Mouse (Mus musculus): ENCODE data around the gene Slfn8. TPM values are rescaled to one million over a fixed set of nuclear protein-coding genes. Genes with fewer than 3 reads are reported as not detected.
A peak's percentile ranks its signal among the peaks of the same experiment; 100 is the strongest.
"Not testable (repeated sequence)": the region's sequence is repeated elsewhere in the genome, so short reads cannot be mapped to it uniquely, and the experiment has no call there.

Slfn8 gene
- 8.5 and 8.9 TPM in 2 replicates for total RNA-seq (2014; fragmentation: Nextera tagmentation)
- 7.6 and 10.2 TPM in 2 replicates for total RNA-seq (2017)

DNA sequence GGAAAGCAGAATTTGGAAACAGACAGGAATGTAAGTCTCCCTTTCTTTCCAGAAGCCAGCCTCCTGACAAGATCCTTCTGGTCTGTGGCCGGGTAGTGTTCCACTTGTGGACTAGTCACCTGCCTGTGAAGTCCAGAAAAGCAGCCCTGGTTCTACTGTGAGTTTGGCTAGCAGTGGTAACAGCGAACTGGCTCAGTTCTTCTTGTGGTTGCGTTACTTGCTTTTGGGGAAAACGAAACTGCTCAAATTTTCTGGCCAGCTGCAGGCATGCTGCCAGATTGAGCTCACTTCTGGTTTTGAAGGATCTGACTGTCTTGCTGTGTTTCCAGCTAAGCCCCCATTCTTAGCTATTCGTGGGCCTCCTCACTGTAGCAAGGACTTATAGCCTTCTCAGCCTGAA is at the start of gene Slfn8:
Slfn8 (minus strand) TSS at position 190 of the 400 bp plus-strand sequence.
- ATAC-seq (replicated peaks; ENCODE audit: poor library complexity, severe bottlenecking) = peak; percentile 83

DNA sequence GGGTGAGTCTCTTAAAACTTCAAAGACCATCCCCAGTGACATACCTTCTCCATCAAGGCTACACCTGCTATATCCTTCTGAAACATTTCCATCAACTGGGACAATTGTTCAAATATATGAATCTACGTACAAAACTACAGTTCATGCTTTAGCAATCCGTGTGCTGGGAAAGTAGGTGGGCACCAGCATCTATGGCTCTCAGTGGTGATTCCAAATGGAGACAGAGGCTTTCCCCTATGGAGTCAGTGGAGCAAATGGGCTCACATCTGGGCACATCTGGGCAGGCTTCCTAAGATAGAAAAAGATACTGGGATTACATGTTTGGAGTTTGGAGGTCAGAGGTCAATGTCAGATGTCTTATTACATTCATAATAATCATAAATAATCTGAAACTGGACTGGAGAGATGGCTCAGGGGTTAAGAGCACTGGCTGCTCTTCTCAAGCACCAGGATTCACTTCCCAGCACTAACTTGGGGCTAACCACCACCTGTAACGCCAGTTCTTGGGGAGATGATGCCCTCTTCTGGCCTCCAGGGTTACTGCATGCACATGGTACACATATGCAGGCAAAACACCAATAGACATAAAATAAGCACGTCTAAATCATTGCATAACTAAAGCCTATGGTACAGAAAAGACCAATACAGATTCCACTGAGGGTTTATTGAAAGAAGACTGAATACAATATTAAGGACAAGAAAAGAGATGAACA is 47.5 kb upstream of the Slfn8 start:
- ATAC-seq (replicated peaks; ENCODE audit: poor library complexity, severe bottlenecking) = no peak

DNA sequence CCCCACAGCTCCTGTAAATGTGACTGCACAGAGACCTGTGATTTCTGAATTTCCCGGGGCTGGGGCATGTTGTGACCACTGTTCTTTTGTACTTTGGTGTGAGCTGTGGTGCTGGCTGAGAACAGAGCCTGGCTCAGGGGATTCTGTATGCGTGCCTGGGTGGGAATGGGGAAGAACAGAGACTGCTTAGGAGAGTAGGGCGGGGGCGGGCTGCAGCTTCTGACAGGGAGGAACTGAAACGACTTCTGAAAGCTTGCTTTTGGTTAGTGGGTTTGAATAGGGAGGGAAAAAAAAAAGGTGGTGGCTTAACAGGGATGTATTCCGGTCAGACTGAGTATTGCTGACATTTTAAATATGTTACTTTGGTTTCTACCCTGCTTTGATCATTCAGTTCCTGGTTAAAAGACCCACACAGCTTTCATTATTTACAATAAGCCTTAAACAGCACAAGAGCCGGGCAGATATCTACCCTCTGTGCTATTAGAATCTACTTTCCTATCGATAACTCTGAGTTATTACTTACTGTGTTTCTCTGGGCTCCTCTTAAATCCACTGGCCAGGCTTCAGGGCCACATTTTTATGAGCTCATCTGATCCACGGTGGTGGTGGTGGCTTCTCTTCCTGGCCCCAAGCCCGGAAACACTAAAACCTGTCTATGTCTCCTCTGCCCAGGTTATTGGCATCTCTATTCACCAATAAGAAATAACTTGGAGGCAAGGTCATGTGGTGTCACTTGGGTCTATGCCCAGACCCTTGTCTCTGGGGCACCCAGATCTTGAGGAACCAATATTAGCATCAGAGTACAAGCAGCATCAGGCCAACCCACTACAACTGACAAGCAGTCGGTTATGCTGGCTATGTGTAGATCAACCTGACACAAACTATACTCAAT is 46.3 kb upstream of the Slfn8 start:
- peak; percentile 61 for ATAC-seq (replicated peaks; ENCODE audit: poor library complexity, severe bottlenecking)

DNA sequence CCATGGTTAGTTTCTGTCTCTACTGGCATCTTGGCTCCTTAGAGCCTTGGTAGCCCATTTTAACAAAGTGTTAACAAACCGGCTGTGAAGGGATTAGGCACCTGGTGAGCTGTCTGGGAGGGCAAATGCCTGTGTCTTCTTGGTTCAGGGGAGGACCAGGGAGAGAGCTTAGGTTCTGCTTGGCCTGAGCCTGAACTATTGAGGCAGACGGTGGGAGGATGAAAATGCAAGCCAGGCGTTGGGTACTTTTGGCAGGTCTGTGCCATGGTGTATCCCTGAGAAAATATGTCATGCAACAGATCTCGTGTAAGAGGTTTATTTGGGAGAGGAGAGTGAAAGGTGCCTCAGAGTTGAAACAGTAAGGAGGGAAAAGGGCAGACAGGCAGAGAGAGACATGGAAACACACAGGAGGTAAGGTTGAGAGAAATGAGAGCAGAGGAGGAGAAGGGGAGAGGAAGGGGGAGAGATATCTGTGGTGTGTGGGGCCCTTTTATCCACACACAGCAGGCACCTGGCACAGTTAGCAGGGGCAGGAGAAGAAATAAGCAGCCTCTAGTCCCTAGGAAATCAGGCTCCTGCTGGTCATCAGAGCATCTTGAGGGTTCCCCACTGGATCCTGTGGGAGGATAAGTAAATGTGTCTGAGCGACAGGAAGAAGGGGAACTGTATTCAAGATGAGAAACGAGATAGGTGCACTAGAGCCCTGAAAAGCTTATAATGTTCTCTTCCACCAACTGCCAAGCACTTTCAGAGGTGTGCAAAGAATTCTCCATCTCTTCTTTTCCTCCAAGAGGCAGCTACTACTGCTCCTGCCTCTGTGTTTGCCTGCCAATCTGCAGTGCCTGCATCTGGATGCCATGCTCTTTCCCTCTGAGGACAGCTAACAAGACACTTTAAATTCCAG is 45.1 kb upstream of the Slfn8 start:
- ATAC-seq (replicated peaks; ENCODE audit: poor library complexity, severe bottlenecking) = no peak

DNA sequence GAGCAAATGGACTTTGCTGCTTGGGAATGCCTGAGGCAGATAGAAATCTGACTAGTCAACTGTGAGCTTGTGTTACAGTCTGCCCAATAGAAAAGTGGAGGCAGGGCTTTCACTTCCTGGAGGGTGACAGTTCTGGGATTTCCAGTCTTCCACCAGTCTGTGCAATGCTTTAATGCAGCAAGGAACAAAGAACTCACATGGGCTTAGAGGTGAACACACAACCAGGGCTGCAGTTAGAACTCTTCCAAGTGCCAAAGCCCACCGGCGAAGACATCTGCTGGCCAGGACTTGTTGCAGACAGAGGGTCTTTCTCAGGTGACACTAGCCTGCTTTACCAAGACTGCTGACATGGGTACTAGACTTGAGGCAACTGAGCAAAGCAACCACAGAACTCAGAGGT is 44.3 kb upstream of the Slfn8 start, which contains the start of gene Slfn2:
Slfn2 (plus strand) TSS at position 167 of the 400 bp plus-strand sequence.
- peak; percentile 16; the same call in 1 of the 2 replicates for ATAC-seq (replicated peaks; ENCODE audit: poor library complexity, severe bottlenecking)

DNA sequence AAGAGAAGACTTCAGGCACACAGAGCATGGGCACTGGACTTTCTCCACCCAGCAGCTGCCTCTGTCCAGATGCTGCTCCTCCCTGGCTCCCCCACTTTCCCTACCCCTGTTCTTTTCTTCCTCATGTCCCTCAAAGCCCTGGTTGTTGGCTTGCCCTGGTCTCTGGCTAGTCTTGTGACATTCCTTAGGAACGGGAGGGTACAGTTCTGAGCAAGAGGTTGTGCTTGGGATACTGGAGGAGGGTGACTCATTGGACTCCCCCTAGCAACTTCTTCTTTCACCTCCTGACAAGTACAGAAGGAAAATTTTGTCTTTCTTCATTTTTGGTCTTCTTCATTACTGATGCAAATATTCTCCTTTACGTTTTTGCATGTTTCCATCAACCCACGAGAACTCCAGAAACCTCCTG is 43.3 kb upstream of the Slfn8 start:
- ATAC-seq (replicated peaks; ENCODE audit: poor library complexity, severe bottlenecking) = peak; percentile 62

DNA sequence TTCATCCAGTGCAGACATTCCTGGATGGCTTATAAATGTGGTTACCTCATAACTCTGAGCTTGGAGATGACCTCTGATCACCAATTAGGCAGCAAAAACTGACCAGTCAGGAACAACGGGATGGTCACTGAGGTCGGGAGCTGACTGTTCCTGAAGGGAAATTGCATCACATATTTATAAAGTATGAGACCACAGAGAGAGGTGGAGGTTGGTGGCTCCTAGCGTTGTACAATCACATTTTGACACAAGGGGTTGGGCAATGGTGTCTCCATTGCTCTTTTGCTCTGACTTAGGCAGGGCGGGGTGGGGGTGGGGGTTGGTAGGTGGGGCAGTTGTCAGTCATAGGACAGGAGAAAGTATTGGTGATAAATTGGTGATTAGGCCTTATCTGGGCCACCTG is 42.5 kb upstream of the Slfn8 start:
- peak; percentile 62 for ATAC-seq (replicated peaks; ENCODE audit: poor library complexity, severe bottlenecking)

DNA sequence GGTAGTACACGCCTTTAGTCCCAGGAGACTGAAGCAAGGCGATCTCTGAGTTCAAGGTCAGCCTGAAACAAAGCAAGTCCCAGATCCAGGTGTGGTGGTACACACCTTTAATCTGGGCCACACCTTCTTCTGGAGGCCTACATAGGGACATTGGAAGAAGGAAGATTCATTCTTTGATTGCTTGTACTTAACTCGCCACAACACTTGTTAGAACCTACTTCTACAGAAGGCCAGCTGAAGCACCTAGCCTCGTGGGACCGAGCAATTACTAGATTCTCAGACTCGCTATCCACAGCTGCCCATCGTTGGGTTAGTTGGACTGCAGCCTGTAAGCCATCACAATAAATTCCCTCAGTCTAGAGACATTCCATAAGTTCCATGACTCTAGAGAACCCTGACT is 41.2 kb upstream of the Slfn8 start:
- no peak for ATAC-seq (replicated peaks; ENCODE audit: poor library complexity, severe bottlenecking)

DNA sequence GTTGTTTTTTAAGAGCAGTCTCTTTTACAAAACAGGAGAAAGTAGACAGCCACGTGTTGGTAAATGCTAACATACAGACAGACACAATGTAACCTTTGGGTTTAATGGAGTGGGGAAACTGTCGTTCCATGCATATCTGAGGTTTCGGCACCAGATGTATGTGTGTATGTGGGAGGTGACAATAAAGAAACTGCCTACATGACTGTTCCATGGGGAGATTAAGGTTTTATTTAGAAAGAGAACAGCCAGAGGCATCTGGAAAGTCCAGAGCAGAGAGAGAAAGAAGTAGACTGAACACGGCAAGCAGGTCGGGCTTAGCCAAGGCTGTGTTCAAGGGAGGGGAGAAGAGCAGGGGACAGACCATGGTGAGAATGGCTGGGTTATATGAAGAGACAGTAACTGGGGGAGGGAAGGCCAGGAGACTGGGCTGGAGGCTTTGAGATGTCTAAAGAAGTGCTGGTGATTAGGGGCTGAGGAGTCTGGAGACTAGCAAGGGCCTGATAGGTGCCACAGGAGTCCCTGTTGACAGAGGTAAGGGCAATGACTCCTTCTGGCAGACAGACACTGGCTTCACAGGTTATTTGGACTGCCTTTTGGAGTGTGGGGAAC is 39.9 kb upstream of the Slfn8 start:
- no peak for ATAC-seq (replicated peaks; ENCODE audit: poor library complexity, severe bottlenecking)

DNA sequence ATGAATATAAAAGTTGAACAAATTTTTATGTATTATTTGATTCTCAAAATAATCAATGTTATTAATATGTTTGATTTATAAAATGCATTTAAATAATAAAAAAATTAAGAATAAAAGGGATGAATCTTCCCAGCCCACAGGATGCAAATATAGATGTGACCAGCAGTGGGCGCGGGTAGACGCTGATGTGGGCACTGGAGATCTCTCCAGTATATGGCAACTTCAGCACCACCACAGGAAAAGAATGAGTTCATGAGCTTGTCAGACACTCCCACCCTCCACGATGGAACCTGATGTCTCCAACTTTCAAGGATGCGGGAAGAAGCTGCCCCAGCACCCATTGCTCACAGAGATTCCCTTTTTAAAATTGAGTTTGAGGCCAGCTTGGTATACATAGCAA is 37.3 kb upstream of the Slfn8 start:
- ATAC-seq (replicated peaks; ENCODE audit: poor library complexity, severe bottlenecking) = peak; percentile 90

DNA sequence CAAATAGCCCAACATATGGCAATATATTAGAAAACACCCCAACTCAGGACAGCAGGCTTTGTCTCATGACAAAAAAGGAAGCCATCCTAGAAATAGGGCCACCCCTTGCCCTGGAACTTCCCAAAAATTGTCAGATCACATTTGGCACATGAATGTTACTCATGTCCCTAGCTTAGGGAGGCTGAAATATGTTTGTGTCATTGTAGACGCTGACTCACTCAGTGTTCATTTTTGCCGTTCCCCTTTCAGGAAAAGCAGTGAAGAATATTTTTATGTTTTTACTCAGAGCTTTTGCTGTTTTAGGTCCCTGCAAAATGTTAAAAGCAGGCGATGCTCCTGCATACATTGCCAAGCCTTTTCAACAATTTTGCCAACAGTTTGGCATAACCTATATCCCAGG is 25.0 kb upstream of the Slfn8 start:
- ATAC-seq (replicated peaks; ENCODE audit: poor library complexity, severe bottlenecking) = 0 out of 2 replicates have a peak, but pooled peaks have one; percentile 25

DNA sequence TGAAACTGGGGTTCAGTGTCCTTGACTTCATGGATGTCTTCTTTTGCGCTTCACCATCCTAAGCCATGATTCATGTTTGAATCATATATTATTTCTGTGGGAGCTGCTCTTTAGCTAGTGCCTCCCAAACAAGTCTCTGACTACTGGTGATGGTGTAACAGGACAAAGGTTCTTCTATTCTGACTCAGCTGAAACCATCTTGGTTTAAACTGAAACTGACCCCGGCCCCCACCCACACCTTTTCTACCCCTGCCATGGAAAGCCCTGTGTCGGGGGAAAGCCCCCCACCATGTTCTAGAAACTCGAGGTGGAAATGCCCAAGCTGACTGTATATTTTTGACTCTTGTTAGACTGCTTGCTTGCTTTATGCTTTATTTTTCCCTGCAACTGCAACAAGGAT is 23.3 kb upstream of the Slfn8 start:
- ATAC-seq (replicated peaks; ENCODE audit: poor library complexity, severe bottlenecking) = no peak

DNA sequence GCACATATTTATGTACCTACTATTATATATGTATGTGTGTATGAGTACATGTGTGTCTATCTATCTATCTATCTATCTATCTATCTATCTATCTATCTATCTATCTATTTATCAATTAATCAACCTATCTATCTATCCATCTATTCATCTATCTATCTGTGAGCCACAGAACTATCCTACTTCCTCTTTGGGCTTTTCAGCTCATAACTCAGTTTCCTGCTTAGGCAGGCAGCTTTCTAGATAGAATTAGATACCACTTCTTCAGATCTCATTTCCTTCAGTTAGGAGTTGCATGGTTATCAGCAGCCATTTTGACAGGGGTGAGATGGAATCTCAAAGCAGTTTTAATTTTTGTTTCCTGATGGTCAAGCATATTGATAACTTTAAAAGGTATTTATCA is 20.4 kb upstream of the Slfn8 start:
- no peak for ATAC-seq (replicated peaks; ENCODE audit: poor library complexity, severe bottlenecking)

DNA sequence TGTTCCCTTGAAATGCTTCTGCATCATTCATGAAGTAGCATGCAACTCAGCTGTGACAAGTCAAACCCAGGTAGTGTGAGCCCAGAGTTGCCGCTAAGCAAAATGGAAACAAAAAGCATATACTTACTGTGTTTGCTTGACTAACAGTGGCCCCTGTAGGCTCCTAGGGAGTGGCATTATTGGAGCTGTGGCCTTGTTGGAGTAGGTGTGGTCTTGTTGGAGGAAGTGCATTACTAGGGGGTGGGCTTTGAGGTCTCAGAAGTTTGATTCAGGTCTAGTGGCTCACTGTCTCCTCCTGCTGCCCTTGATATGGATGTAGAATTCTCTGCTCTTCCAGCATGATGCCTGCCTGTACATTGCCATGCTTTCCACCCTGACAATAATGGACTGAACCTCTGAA is 19.7 kb upstream of the Slfn8 start:
- peak; percentile 89 for ATAC-seq (replicated peaks; ENCODE audit: poor library complexity, severe bottlenecking)

DNA sequence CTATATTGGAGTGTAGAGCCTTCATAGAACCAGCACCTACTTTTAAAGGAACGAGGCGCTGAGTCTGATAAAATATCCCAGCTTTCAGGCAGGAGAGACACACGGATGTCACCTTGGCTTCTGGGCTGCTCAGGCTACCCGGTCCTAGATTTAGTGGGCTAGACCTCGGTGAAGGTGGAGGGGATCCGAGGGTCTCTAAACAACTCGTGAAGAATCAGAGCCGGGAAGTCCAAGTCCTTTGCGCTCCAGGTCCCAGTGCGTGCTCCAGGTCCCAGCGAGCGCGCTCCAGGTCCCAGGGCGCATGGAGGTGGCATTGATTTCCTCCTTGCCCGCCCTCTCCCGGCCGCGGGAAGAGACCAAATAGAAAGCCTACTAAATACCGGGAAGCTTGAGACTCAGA is 19.2 kb upstream of the Slfn8 start:
- peak; percentile 35 for ATAC-seq (replicated peaks; ENCODE audit: poor library complexity, severe bottlenecking)

DNA sequence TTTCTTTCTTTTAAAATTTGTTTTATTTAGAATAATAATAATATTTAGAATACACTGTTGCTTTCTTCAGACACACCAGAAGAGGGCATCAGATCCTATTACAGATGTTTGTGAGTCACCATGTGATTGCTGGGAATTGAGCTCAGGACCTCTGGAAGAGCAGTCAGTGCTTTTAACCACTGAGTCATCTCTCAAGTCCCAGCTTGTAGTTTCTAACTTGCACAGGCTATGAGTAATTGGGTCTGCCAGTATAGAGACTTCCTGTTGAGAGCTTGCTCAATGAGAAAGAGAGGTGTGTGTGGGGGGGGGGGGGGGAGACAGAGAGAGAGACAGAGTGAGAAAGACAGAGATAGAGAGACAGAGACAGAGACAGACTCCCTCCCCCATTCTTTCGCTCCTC is 18.5 kb upstream of the Slfn8 start:
- peak; percentile 82 for ATAC-seq (replicated peaks; ENCODE audit: poor library complexity, severe bottlenecking)

DNA sequence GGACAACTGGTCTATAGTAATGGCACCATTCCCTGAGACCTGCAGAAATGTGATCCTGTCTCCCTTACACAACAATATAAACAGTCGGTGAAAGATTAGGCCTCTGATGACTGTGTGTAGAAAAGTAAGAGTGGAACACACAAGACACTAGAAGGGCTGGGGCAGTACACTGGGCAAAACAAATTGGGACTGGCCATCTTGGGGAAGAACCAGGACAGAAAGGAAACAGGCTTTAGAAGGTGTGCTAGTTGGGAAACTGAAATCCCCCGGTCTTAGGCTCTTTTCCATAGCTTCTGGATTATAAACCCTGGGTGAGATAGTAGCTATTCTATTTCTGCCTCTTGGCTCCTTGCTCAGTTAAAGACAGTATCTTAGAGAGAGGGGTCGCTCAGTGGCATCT is 18.1 kb upstream of the Slfn8 start:
- not testable (repeated sequence) for ATAC-seq (replicated peaks; ENCODE audit: poor library complexity, severe bottlenecking)

DNA sequence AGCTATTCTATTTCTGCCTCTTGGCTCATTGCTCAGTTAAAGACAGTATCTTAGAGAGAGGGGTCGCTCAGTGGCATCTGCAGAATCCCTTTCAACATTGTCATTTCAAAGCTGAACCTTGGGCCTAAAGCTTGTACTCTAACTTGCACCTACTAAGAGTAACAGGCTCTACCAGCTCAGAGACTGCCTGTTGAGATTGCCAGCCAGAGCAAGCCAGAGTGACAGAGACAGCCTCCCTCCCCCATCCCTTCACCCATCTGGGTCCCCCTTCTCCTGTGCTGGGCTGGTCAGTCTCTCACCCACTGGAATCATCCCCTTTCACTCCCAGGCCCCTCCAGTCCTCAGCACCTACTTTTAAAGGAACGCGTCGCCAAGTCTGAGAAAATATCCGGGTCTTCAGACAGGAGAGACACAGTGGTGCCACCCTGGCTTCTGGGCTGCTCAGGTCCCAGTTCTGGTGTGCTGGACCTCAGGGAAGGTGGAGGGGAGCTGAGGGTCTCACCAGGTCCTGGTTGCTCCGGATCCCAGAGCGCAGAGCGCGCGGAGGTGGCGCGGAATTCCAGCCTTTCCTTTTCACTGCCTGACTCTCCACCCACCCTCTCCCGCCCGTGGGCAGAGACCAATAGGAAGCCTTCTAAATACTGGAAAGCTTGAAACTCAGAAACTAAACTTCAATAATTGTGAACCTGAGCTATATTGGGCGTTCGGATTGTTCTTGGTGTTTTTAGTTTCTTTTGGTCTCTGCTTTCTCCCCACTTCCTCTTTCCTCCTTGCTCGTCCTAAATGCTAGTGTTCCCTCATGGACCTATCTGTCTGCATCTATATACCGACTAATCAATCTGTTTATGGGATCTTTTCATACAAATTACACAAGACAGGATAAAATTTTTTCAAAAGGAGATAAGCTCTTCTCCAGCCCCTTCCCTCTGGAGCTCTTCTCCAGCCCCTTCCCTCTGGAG is 770 bp downstream of the Slfn8 start:
- ATAC-seq (replicated peaks; ENCODE audit: poor library complexity, severe bottlenecking) = peak; percentile 72

DNA sequence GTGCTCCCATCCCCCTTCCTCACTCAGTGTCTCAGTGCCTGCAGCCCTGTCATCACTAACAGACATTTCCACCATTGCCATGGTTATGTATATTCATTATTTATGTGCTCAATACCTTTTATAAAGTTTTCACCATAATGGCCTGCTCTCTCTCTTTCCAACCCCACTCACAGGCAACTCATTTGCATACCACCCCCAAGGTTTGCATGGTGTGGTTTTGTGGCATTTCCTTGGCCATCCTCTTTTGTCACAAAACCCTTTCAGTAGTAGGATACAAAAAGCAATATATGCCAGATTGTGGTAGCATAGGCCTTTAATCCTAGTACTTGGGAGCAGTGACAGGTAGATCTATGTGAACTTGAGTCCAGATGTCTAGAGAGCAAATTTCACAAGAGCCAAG is 4.5 kb downstream of the Slfn8 start:
- no peak for ATAC-seq (replicated peaks; ENCODE audit: poor library complexity, severe bottlenecking)

Measured in granulocyte monocyte progenitor cell, adult 5-6 weeks (primary cell).